Mouse (Mus musculus) erythroblast, embryonic 14.5 days (primary cell): ENCODE data around the gene Rfx7. TPM values are rescaled to one million over a fixed set of nuclear protein-coding genes. Genes with fewer than 3 reads are reported as not detected.

Experiments used
- H3K27me3 ChIP-seq: 2 replicates; pipeline ENCODE4 v1.6.1; 2012; ENCODE audit warnings: inconsistent platforms; ENCODE audit not compliant: control insufficient read depth
- H3K36me3 ChIP-seq: 2 replicates; pipeline ENCODE4 v1.6.1; 2012; ENCODE audit warnings: mild to moderate bottlenecking, inconsistent platforms; ENCODE audit not compliant: control insufficient read depth
- H3K4me1 ChIP-seq: 2 replicates; pipeline ENCODE4 v1.6.1; 2012; ENCODE audit warnings: inconsistent platforms; ENCODE audit not compliant: control insufficient read depth
- H3K4me3 ChIP-seq: replicated peaks from 2 replicates; pipeline ENCODE3; 2012; ENCODE audit warnings: moderate library complexity, mild to moderate bottlenecking, inconsistent platforms
- H3K9me3 ChIP-seq: 2 replicates; pipeline ENCODE4 v1.6.1; 2012; ENCODE audit warnings: low read length, inconsistent platforms, mixed read lengths; ENCODE audit not compliant: control insufficient read depth
- GATA1 ChIP-seq: IDR thresholded peaks from 2 replicates; pipeline ENCODE4 v1.6.1; 2012; ENCODE audit warnings: low read length, inconsistent platforms, mixed read lengths
- TAL1 ChIP-seq: IDR thresholded peaks from 3 replicates; pipeline ENCODE4 v1.6.1; 2012; ENCODE audit warnings: low read length, inconsistent platforms, mixed read lengths
- polyA plus RNA-seq: library from polyadenylated mRNA; stranded (reverse); fragments of >175 nt; gene quantifications from 2 replicates; pipeline ENCODE4 v1.2.3, GENCODE M21; 2012

The Rfx7 gene
- polyA plus RNA-seq, 1 experiment = 0.05 TPM

GRCm38 (mm10) chr9:72628591-72628990 is 96.6 kb downstream of the Rfx7 start:
- no peaks in the 10 kb centered on the region for H3K27me3 ChIP-seq
- no peaks in the 10 kb centered on the region for H3K36me3 ChIP-seq
- H3K9me3 ChIP-seq = no peaks in the 10 kb centered on the region
- no peak for TF ChIP-seq TAL1
- no peak for TF ChIP-seq GATA1
- no peak overlapping the region for H3K4me3 ChIP-seq
- H3K4me1 ChIP-seq = peaks cover 2% of the 10 kb centered on the region

GRCm38 (mm10) chr9:72632198-72632597 is 100.2 kb downstream of the Rfx7 start:
- H3K27me3 ChIP-seq = no peaks in the 10 kb centered on the region
- no peak overlapping the region for H3K4me3 ChIP-seq
- no peaks in the 10 kb centered on the region for H3K9me3 ChIP-seq
- no peak for TF ChIP-seq TAL1
- no peak for TF ChIP-seq GATA1
- H3K36me3 ChIP-seq = no peaks in the 10 kb centered on the region
- peaks cover 3% of the 10 kb centered on the region for H3K4me1 ChIP-seq

- Histone ChIP-seq H3K4me3 (no peak overlapping the region), H3K27me3 (no peaks in the 10 kb centered on the region), H3K4me1 (peaks cover 15% of the 10 kb centered on the region), H3K9me3 (no peaks in the 10 kb centered on the region), H3K36me3 (no peaks in the 10 kb centered on the region)
- TF ChIP-seq GATA1 (no peak), TAL1 (no peak)
Measured at GRCm38 (mm10) chr9:72635134-72635533, 103.1 kb downstream of the Rfx7 start.

GRCm38 (mm10) chr9:72636547-72636946 is 104.5 kb downstream of the Rfx7 start:
- Histone ChIP-seq H3K27me3 (no peaks in the 10 kb centered on the region), H3K4me1 (peaks cover 29% of the 10 kb centered on the region), H3K4me3 (no peak overlapping the region), H3K36me3 (no peaks in the 10 kb centered on the region), H3K9me3 (no peaks in the 10 kb centered on the region)
- TF ChIP-seq TAL1 (no peak), GATA1 (no peak)

- H3K9me3 ChIP-seq = no peaks in the 10 kb centered on the region
Measured at GRCm38 (mm10) chr9:72637243-72637642, 105.2 kb downstream of the Rfx7 start.

GRCm38 (mm10) chr9:72638951-72639842 is 107.2 kb downstream of the Rfx7 start:
- H3K4me3 ChIP-seq = peak overlapping the region; percentile 68
- H3K27me3 ChIP-seq = no peaks in the 10 kb centered on the region
- peaks cover 34% of the 10 kb centered on the region for H3K4me1 ChIP-seq
- peaks cover 8% of the 10 kb centered on the region for H3K9me3 ChIP-seq
- TF ChIP-seq GATA1 (no peak), TAL1 (no peak)
- H3K36me3 ChIP-seq = no peaks in the 10 kb centered on the region

More at GRCm38 (mm10) chr9:72637243-72637642, 105.2 kb downstream of the Rfx7 start:
- Histone ChIP-seq H3K4me3 (no peak overlapping the region), H3K4me1 (peaks cover 28% of the 10 kb centered on the region), H3K36me3 (no peaks in the 10 kb centered on the region), H3K27me3 (no peaks in the 10 kb centered on the region)
- TF ChIP-seq GATA1 = no peak
- TF ChIP-seq TAL1 = no peak; the same call in 2 of the 3 replicates

GRCm38 (mm10) chr9:72639843-72640621 is 108.0 kb downstream of the Rfx7 start:
- TF ChIP-seq TAL1 (no peak), GATA1 (no peak)
- peaks cover 8% of the 10 kb centered on the region for H3K9me3 ChIP-seq

GRCm38 (mm10) chr9:72640642-72641041 is 108.6 kb downstream of the Rfx7 start:
- TF ChIP-seq TAL1 = no peak
- TF ChIP-seq GATA1 = no peak
- H3K27me3 ChIP-seq = no peaks in the 10 kb centered on the region

More at GRCm38 (mm10) chr9:72639843-72640621, 108.0 kb downstream of the Rfx7 start:
- H3K4me3 ChIP-seq = peak overlapping the region; percentile 68
- peaks cover 34% of the 10 kb centered on the region for H3K4me1 ChIP-seq
- H3K27me3 ChIP-seq = no peaks in the 10 kb centered on the region
- H3K36me3 ChIP-seq = no peaks in the 10 kb centered on the region

More at GRCm38 (mm10) chr9:72640642-72641041, 108.6 kb downstream of the Rfx7 start:
- Histone ChIP-seq H3K4me3 (peak overlapping the region; percentile 68), H3K36me3 (no peaks in the 10 kb centered on the region), H3K4me1 (peaks cover 34% of the 10 kb centered on the region), H3K9me3 (peaks cover 8% of the 10 kb centered on the region)
